Mouse (Mus musculus): ENCODE measurements around the gene Ccrl2. TPM values are rescaled to one million over a fixed set of nuclear protein-coding genes. Genes with fewer than 3 reads are reported as not detected.

The Ccrl2 gene
- total RNA-seq, 2 experiments from 2014 or later = 3.5 to 3.6 TPM

DNA sequence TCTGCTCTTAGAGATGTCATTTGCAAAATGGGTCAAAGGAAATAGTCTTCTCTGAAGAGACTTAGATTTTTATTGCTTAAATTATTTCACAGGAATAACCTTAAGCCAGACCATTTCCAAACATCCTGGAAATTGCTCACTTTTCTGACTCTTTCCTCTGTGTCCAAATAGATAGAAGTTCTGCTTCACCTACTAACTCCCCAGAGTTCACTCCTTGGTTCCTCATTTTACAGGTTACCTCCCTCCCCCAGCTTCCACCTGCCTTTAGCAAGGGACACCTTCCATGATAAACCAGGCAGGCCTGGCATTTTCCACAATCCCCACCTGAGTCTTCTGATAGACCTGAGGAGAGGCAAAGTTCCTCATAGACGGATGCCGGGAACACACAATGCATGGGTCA lies 50.8 kb downstream of the Ccrl2 start:
- no peak for DNase-seq
- intact Hi-C loops (cut with DNase I; ENCODE audit: low total_unique reads) = no loop called here

Other genes starting within 250 kb of the Ccrl2 start
- not detected for gene Prss44, start 243.5 kb downstream of the Ccrl2 start, total RNA-seq (2021)
- gene Prss43, start 230.8 kb downstream of the Ccrl2 start, total RNA-seq (2021) = not detected
- gene Prss45, start 222.9 kb downstream of the Ccrl2 start, total RNA-seq (2021) = not detected
- gene Prss46, start 213.0 kb downstream of the Ccrl2 start, total RNA-seq (2021) = not detected
- not detected for gene Prss50, start 199.6 kb downstream of the Ccrl2 start, total RNA-seq (2021)
- gene Als2cl, start 177.6 kb downstream of the Ccrl2 start, total RNA-seq (2021) = 1 to 10 TPM; 4.0 to 9.5 TPM
- under 1 TPM; 0.55 to 0.62 TPM for gene Tmie, start 177.4 kb downstream of the Ccrl2 start, total RNA-seq (2021)
- gene Fam240a, start 140.7 kb downstream of the Ccrl2 start, total RNA-seq (2021) = 1 to 10 TPM in 1 of 2 experiments, under 1 TPM in 1; 0.78 to 2.6 TPM
- not detected for gene Tdgf1, start 111.4 kb downstream of the Ccrl2 start, total RNA-seq (2021)
- gene Lrrc2, start 106.0 kb downstream of the Ccrl2 start, total RNA-seq (2021) = 10 to 100 TPM; 23.7 to 24.1 TPM
- 1 to 10 TPM; 1.2 to 1.3 TPM for gene Rtp3, start 66.9 kb downstream of the Ccrl2 start, total RNA-seq (2021)
- under 1 TPM; 0.24 to 0.27 TPM for gene Ltf, start 38.2 kb downstream of the Ccrl2 start, total RNA-seq (2021)
- 10 to 100 TPM; 60.2 to 63.7 TPM for gene Lrrfip2, start 60.1 kb upstream of the Ccrl2 start, total RNA-seq (2021)
- gene Mlh1, start 214.3 kb upstream of the Ccrl2 start, total RNA-seq (2021) = 1 to 10 TPM; 7.8 TPM
- 10 to 100 TPM; 22.6 to 25.2 TPM for gene Epm2aip1, start 214.4 kb upstream of the Ccrl2 start, total RNA-seq (2021)